Mouse (Mus musculus) gastrocnemius, postnatal 25 days (tissue): ENCODE measurements around the gene Itga11. TPM values are rescaled to one million over a fixed set of nuclear protein-coding genes. Genes with fewer than 3 reads are reported as not detected.
A peak's percentile ranks its signal among the peaks of the same experiment; 100 is the strongest.
"Not testable (repeated sequence)": the region's sequence is repeated elsewhere in the genome, so short reads cannot be mapped to it uniquely, and the experiment has no call there.

Source experiments
- DNase-seq: peaks from one replicate; pipeline ENCODE4 v3.0.0; 2022
- long read RNA-seq, 2 experiments: library from polyadenylated mRNA; stranded (forward); transcript quantifications; one replicate each; pipeline ENCODE4 v2.0.0; 2021
- total RNA-seq, 2 experiments: library from RNA; stranded (reverse); gene quantifications; 1 replicate in 1 of 2; 2 replicates in 1 of 2; pipeline ENCODE4 v1.2.3; 2021

The Itga11 gene
- total RNA-seq, result 1 to 10 TPM; 3.3 to 4.8 TPM
- long read RNA-seq, experiment 1, partial matches to known transcripts, result 0 of 5 reads
- long read RNA-seq, experiment 1, other reads (novel, unspliced or antisense), result 5 of 5 reads
- long read RNA-seq, experiment 2, partial matches to known transcripts, result 0 of 1 reads
- long read RNA-seq, experiment 2, other reads (novel, unspliced or antisense), result 1 of 1 reads

DNA sequence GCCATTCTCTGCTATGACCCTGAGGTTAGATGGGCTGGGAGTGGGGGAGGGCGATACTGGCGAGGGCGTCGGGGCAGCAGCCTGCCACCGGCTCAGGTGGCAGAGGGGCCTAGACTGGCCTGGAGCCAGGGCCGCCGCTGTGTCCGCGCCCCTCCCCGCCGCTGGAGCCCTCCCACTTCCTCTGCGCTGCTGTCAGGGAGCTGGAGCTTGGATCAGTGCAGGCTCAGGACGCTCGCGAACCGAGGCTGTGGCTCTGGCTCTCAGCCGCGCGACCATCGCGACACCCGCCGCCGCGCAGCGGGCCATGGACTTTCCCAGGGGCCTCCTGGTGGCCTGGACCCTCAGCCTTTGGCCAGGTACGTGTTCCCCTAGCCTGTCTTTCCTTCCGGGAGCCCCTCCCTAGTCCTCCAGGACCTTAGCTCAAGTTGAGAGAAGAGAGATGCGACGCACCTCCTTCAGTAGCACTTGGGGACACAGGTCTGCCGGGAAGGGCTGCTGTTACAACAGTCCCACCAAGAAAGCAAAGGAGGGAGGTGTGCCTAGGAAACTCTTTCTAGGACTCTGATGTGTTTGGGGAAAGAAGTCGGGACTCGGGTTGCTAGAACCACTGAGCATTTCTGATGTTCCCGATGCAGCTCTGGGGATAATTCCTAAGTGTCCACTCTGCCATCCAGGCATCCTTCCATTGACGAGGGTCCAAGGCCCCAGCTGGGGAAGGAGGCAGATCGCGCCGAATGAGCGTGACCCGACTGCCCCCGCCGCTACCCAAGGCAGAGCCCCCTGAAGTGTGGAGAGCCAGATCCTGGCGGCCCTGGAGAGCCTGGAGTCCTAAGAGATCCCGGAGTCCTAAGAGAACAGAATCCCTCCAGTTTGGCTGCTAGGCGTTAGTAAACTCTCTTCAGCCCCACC lies at the start of gene Itga11:
TSS of gene Itga11 (plus strand) at position 186 of the 909 bp plus-strand sequence.
- DNase-seq, result no peak

DNA sequence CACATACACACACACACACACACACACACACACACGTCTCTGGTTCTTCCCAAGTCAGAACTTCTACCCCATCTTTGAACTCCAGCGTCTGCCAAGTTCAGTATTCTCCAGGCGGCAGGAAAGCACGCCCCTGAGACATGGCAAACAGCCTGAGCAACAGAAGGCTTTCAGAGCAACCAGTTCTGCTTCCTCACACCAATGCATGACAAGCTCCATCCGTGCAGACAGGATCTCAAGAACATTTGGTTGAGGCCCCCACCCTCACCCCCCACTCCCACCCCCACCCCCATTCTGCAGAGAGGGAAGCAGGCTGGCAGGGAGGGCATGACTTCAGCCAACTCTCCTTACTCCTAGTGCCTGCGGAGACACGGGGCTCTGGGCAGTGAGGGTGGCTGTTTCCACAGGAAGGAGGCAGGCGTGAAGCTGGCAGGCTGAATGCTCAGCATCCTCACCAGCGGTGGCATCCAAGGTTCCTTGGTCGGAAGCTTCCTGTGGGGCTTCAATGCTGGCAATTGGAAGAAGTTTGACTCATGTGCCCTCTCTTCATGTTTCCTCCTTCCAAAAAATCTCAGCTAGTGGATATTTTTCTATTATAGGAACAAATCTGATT lies 46.9 kb upstream of the Itga11 start:
- DNase-seq, result no peak

DNA sequence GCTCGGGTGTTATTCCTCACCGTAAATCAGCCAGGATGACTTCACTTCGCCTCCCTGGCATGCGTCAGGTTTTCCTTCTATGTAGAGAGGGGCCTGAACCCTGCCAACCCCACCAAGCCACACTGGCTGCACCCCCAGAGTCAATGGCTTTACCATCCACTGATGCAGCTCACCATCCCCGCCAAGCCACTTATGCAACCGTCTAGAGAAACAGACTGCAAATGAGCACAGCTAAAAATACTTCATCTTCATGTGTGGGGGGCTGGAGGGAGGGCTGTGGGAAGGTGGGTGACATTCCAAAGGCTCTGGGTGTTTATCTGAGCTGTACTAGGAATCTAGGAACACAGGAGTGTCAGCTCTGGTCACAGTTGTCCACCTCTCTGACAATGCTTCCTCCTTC lies 45.2 kb upstream of the Itga11 start:
- DNase-seq, result no peak

DNA sequence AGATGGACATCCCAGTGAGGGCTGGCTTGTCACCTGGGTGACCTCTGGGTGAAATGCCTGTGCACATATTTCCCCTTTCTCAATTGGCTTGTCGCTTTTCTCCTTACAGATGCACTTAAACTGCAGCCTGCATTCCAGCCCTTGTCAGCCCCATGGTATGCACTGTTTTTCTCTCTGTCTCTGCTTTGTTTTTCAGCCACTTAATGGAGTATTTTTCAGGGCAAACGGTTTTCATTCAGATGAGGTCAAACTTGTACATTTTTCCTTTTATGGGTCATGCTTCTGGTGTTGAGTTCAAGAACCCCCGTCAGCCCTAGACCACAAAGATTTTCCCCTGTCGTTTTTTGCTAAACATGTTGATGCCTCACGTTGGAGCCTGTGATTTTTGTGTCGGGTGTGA lies 39.6 kb upstream of the Itga11 start:
- DNase-seq, result no peak

DNA sequence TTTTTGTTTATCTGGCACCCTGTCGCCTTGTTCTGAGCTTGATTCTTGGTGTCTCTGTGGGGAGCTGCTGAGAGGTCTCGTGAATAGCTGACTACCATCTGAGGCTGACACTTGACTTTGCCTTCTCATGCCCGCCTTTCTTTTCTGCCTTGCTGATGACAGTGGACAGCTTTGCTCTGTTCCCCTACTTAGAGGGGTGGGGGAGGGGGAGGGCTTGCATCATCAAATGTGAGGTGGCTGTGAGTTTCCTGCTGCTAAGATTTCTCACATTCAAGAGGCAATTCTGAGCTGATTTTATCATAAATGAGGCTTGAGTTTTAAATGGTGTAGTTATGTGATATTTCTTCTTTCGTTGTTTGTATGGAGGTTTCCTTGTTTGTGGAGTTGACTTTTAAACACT lies 37.9 kb upstream of the Itga11 start:
- DNase-seq, result no peak

DNA sequence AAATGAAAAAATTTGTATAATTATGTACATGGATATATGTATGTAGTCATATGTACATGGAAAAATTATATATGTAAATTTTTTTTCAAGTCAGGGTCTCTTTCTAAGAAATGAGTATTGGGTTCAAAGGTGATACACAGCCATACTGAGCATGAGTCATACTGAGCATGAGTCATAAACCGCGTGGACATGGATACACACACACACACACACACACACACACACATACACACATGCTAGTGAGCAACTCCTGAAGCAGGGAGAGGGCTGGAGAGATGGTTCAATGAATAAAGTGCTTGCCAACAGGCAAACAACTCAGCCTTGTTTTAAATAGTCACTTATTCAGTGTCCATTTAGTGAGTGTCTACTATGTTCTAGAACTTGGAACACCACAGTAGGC lies 37.4 kb upstream of the Itga11 start:
- no peak for DNase-seq

DNA sequence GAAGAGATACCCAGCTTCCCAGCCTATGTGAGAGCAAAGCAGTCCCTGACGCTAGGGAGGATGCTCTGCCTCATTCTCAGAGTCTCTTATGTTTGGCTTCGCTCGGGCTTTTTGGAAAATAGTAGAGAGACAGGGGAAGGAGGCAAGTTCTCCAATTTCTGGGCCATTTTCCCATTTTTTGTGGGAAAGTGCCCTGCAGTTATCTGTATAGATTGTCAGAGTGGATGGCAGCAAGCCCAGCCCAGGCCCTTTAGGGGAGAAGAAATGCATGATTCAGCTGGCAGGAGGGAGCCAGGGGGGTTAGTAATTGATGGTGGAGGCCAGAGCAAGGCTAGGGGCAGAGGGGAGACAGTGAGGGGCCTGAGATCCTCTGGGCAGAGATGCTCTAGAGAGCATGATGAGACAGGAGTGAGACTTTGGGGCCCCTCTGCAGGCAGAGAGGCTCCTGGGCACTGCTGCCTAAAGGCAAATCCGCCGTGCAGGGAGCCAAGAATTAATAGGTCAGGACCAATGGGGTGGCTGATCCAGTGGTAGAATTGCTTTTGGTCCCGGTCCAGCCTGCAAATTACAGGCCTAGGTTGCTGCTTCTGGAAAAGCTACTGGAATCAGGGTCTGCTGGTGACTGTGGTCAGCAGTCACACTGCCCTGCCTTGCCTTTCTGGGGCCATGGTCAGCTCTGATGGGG lies 31.8 kb upstream of the Itga11 start:
- no peak for DNase-seq

DNA sequence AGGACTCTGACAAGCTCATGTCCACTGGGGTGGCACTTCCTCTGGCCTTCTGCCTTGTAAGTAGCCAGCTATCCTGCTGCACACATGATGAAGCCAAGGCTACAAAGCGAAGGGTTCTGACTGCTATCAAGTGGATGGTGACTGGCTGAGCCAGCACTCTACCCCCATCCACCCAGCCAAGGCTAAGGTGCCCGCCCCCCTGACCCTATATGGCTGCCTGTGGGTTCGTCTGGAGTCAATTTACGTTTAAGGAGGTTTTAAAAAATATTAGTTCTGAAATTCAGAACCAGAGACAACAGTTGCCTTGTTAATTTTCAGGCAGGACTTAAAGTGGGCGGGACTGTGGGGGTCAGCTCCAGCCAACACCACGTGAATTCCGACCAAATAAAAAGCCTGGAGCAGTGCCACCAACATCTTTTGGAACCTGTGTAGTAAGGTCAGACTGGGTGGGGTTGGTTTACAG lies 30.9 kb upstream of the Itga11 start:
- DNase-seq, result no peak

DNA sequence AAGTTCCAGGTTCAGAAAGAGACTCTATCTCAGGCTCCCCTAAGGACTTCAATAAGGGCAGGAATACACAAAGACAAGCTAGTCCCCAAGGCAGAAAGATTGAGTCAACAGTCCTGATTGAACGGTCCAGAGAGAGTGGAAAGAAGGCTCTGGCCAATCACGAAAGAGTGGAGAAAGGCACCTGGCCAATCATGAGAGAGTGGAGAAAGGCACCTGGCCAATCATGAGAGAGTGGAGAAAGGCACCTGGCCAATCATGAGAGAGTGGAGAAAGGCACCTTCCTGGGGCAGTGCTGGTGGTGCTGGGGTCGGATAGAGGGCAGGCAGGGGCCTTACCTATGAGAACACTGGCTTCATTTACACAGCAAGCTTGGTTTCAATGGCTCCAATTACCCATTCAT lies 28.2 kb upstream of the Itga11 start:
- no peak for DNase-seq

DNA sequence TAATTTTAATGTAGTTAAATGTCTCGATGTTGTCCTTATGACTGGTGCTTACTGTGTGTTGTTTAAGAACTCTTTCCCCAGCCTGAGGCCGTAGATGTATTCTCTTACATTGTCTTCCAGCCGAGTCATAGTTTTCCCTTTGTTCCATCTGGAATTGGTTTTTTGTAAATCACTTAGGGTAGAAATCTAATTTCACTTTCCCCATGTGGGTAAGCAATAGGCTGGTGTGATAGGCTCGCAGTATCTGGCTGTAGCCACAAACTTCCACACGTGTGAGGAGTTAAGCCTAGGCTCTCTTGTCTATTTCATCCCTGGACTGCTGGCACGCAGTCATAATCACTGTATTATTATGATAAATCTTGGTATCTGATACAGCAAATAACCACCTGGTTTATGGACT lies 26.9 kb upstream of the Itga11 start:
- DNase-seq, result no peak

DNA sequence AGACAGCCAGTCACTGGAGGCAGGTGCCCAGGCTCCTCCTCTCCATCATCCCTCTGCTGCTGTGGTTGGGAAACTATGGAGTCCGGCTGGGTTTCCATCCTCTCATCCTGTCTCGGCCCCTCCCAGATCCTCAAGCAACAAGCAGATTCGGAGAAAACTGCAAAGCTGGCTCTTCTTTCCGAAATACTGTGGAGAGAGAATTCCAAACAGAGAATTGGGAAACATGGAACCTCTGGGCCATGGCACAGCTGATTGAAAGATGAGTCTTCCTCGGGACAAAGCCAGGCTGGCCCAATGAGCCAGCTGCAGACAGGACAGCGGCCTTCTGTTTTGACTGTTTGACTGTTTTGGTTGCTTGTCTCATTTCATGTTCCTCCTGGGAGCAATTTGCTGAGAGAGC lies 23.3 kb upstream of the Itga11 start:
- DNase-seq, result peak; percentile 73

DNA sequence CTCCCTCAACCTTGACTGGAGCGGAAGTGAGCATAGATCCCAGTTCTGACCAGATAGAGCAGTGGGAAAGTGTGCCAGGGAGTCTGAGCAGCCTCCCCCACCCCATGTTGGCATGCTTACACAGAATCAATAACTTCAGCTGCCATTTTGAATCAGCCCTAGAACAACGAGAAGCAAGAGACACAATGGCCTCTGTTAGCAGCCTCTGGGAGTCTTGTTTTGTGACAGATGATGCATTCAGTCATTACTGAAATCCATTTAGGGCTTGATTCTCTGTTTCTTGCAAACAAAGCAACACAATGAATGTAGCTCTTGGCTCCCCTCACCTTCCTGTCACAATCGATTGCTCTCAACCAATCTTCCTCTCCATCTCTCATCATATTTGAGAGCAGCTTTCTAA lies 19.6 kb upstream of the Itga11 start:
- DNase-seq, result no peak

DNA sequence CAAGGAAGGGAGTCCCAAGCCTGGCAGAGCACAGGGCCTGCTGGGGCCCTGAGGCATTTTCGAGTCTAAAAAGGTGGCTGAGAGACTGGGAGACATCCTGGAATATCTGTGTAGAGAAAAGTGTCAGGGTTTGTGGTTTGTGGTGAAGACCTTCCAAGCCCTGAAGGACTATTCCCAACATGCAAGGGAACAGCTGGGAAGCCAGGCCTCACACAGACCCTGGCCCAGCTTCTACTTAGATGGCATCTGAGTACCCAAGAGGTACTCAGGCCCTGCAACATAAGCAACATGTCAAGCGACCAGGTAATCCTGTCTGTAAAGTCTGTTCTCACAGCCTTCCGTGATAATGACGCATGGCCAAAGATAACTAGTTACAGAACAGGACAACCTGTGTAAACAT lies 18.6 kb upstream of the Itga11 start:
- no peak for DNase-seq

DNA sequence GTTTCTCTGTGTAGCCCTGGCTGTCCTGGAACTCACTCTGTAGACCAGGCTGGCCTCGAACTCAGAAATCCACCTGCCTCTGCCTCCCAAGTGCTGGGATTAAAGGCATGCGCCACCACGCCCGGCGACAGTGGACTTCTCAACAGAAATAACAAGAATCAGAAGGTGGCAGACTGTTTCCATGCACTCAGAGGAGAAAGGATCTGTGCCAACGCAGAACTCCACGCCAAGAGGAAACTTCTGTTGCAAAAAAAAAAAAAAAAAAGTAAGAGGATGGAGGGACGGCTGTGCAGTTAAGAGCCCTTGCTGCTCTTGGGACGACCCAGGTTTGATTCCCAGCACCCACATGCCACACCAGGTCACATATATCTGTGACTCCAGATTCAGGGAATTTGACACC lies 16.7 kb upstream of the Itga11 start:
- DNase-seq, result not testable (repeated sequence)

DNA sequence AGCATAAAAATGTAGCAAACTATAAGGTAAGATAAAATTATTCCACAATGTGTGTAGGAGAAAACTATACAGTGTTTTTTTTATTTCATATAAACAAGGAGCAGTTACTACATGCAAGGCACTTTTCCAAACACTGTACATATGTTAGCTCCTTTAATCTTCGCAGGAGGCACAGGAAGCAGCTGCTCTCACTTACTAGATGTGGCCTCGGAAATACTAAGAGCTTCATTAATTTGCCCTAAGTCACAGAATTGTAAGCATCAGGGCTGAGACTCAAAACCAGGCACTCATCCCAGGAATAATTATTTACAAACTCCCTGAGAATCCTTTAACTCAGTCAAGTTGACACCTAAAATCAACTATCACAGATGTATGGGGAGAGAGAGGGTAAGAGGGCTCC lies 14.2 kb upstream of the Itga11 start:
- DNase-seq, result no peak

DNA sequence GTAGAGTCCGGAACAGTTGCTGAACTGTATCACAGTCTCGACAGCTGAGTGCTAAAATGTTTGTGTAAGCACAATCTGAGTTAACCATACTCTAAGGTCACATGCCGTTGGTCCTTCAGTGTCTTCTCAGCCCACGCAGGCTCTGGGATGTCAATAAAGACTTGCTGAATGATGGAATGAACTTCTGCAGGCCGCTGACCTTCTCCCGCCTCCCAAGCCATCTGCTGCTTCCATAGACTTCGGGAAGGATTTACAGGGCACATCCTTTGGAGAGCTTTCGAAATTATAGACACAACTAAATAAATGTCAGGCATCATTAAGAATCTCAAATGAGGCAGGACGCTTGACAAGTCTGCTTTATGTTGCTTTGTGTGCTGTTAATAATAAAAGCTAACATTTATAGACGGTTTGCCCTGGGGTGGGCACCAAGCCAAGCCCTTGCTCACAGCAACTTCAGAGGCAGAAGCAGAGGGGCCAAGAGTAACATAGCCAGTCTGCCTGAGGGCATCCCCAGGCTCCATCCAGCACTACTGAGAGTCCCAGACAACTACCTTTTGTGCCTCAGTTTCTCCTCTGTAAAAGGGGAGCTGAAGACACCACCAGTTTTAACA lies 13.4 kb upstream of the Itga11 start:
- no peak for DNase-seq

DNA sequence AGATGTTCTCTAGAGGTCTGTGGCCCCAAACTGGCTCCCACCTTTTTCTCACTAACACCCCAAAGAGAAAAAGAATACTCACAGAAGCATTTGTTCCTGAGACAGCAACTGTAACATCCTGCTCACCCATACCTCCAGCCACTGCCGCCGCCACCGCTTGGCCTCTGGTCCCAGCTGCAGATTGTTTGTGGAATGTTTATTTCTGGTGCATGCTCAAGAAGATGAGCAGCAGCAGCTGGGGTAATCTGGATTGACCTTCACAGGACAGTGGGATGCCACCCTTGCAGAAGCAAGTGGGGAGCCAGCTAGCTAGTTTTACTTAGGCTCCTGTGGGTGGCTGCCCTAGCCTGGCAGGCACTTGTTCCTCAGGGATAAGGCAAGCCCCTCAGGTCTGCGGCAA lies 11.7 kb upstream of the Itga11 start:
- DNase-seq, result no peak

DNA sequence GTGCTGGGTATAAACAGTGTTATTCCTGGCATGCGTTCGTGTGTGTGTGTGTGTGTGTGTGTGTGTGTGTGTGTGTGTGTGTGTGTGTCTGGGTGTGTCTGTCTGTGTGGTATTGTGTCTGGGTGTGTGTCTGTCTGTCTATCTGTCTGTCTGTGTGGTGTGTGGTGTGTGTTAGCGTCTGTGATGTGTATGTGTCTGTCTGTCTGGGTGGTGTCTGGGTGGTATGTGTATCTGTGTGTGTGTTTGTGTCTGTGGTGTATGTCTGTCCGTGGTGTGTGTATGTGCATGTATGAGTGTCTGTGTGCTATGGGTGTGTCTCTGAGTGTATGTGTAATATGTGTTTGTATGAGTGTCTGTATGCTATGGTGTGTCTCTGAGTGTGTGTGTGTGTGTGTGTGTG lies 9.1 kb upstream of the Itga11 start:
- no peak for DNase-seq

DNA sequence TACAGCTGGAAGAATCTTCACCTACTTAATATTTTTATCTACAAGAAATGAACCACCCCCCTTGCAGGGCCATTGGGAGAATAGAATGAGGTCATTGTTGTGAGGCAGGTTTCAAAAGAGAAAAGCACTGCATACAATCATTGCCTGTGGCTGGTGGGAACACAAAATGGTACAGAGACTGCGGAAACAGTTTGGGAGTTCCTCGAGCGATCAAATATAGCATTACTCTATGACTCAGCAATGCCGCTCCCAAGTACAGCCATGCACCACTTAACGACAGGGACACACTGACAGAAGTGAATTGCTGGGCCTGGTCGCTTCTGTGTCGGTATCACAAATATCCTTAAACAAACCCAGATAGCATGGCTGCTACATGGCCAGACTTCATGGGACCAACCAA lies 4.4 kb upstream of the Itga11 start:
- no peak for DNase-seq

DNA sequence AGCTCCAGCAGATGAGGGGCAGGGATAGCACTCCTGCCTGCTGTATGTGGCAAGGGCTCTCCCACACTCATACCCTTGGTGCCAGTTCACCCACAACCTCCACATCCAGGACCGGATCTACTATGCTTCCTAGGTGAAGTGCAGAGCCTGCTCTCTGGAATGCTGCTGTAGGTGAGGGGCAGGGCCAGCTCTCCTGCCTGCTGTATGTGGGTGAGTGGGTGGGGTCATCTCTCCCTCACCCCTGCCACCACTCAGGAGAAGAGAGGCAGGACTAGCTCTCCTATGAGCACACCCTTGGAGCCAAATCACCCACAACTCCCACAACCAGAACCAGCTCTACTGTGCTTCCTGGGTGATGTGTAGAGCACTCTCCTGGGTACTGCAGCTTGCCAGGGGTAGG lies 2.5 kb upstream of the Itga11 start:
- DNase-seq, result no peak

DNA sequence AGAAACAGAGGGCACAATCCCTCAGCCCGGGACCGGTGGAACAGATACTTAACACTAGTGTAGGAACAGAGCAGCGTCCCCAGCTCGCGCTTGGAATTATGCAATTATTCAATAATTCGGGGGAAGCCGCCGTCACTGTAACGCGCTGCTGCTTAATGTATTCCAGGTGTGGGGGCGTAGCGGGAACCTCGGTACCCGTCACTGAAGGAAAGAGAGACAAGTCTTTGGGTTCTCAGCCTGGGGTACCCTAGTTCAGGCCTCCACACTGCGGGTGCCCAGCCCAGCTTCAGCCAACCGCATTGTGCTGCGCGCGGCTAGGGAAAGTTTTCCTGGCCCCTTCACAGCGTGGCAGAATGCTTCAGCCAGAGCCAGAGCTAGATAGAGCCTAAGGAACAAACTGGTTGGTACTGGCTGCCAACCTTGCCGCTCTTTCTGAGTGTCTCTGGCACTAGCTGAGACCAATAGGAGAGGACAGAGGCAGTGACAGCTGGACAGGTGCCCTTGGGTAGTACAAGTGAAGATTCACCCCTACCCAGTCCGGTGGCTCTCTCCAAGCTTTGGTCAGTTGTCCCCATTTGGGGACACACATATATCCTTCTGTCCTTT lies 1.0 kb downstream of the Itga11 start:
- DNase-seq, result no peak

DNA sequence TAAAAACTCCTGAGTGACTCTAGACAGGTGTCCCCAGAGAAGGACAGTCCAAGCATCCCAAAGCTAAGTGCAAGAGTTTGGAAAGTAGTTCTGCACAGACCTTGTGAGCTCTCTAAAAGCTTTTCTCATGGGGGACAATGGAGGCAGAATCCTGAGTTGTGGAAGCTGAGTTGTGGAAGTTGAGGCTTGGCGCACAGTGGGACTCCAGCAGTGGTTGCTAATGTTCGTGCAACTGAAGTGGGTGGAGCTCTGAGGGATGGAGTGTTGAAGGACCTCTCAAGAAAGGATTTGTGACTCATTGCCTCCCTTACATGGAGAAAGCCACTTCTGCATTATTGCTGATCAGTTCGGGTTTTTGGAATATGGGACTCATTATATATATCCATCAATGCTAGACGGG lies 1.8 kb downstream of the Itga11 start:
- DNase-seq, result no peak
